9 mouse cellular contexts compared by ENCODE assay signal in the genomic region with DNA sequence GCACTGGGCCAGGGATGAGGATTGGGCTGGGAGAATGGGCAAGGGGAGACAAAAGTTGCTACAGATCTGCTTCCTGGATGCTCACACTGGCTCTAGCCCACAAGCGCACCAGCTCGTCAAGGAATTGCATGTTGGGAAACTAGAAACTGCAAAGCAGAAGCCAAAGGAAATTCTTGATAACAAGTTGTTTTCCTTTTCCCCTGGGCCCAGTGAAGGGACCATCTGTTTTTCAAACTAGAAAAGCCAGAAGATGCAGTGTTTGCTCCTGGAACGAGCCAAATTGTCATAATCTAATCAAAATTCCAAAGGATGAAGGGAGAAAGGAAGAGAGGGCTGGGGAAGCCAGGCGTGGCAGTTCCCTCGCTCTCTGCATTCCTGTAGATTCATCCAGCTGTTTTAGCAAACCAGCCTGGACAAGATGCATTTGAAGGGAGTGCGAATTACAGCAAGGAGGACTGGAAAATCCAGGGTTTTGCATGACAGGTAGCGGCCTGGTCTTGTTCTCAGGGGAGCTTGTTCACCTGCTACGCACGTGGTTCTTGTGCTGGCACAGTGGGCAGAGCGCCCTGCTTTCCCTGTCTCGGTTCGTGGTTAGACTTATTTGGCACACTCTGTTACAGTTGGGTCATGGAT.
DNase-seq lines count a peak whose midpoint lies in the region; ATAC-seq and TF ChIP-seq lines count a peak whose summit lies in the region.
"Had no signal": no experiment of that assay in that cellular context is flagged by ENCODE, and none has a peak within 500 bp of the region (broad histone marks: within the 10 kb centered on the region; RNA-seq: fewer than 3 reads in every experiment).

No protein-coding gene starts in this region.

- no peaks in the 10 kb centered on the region for H3K9me3 ChIP-seq in lung, embryonic 14.5 days (ENCODE audit: low read depth, low read length)
- no peaks in the 10 kb centered on the region for H3K9me3 ChIP-seq in embryonic facial prominence, embryonic 15.5 days (replicated peaks)
- no peaks in the 10 kb centered on the region for H3K9me3 ChIP-seq in midbrain, embryonic 12.5 days
- H3K9me3 ChIP-seq: liver, embryonic 15.5 days had no signal

- 49% methylated on average over 12 of the region's 12 CpGs for WGBS in lung, embryonic 14.5 days
- 19% methylated on average over 12 of the region's 12 CpGs for WGBS in embryonic facial prominence, embryonic 15.5 days
- 66% methylated on average over 12 of the region's 12 CpGs for WGBS in midbrain, embryonic 12.5 days

- peak; percentile 32; the same call in 1 of the 2 replicates for ATAC-seq in lung, embryonic 14.5 days (ENCODE audit: insufficient read depth)
- peak; percentile 70; the same call in 1 of the 2 replicates for ATAC-seq in embryonic facial prominence, embryonic 15.5 days (ENCODE audit: insufficient number of reproducible peaks, low FRiP score, low TSS enrichment, low read depth)
- no peak for ATAC-seq in midbrain, embryonic 12.5 days (ENCODE audit: low FRiP score, low read depth)

- peaks cover 15% of the 10 kb centered on the region for H3K4me1 ChIP-seq in lung, embryonic 14.5 days (ENCODE audit: insufficient read depth)
- peaks cover 34% of the 10 kb centered on the region for H3K4me1 ChIP-seq in embryonic facial prominence, embryonic 15.5 days
- H3K4me1 ChIP-seq in midbrain, embryonic 12.5 days, result peaks cover 43% of the 10 kb centered on the region

- peak overlapping the region; percentile 80 for H3K27ac ChIP-seq in lung, embryonic 14.5 days (ENCODE audit: low read depth)
- H3K27ac ChIP-seq in embryonic facial prominence, embryonic 15.5 days (replicated peaks), result peak overlapping the region; percentile 87
- peak overlapping the region; percentile 82 for H3K27ac ChIP-seq in midbrain, embryonic 12.5 days (replicated peaks)
- H3K27ac ChIP-seq: liver, embryonic 15.5 days had no signal

- H3K9ac ChIP-seq in lung, embryonic 14.5 days, result no peak overlapping the region
- H3K9ac ChIP-seq in embryonic facial prominence, embryonic 15.5 days, result no peak overlapping the region
- no peak overlapping the region for H3K9ac ChIP-seq in midbrain, embryonic 12.5 days (replicated peaks)
- H3K9ac ChIP-seq: liver, embryonic 15.5 days had no signal

- intact Hi-C loops in gastrocnemius, postnatal 36 days (cut with DNase I), result loop anchor here (10.0 kb wide), 1 partner anchor 231 kb away; no protein-coding TSS in a partner anchor

- H3K4me3 ChIP-seq in lung, embryonic 14.5 days (ENCODE audit: low read depth, low read length), result no peak overlapping the region
- H3K4me3 ChIP-seq in embryonic facial prominence, embryonic 15.5 days (replicated peaks), result no peak overlapping the region
- H3K4me3 ChIP-seq in midbrain, embryonic 12.5 days, result no peak overlapping the region
- H3K4me3 ChIP-seq: liver, embryonic 15.5 days had no signal

- peak; percentile 48 for DNase-seq in lung, embryonic 14.5 days
- DNase-seq in lung, postnatal 25 days (ENCODE audit: low spot score), result no peak
- peak; percentile 28 for DNase-seq in heart, postnatal 4 days
- DNase-seq in spleen, postnatal 10 days (ENCODE audit: low spot score in 2 of 2), result no peak
- no peak for DNase-seq in left cerebral cortex, adult 8-10 months (ENCODE audit: low spot score in 2 of 2)
- no peak for DNase-seq in gastrocnemius, postnatal 36 days

- H3K4me2 ChIP-seq in lung, embryonic 14.5 days, result peak overlapping the region; percentile 16
- H3K4me2 ChIP-seq in embryonic facial prominence, embryonic 15.5 days (replicated peaks), result peak overlapping the region; percentile 27
- H3K4me2 ChIP-seq in midbrain, embryonic 12.5 days (replicated peaks), result no peak overlapping the region
- H3K4me2 ChIP-seq: liver, embryonic 15.5 days had no signal

- no peaks in the 10 kb centered on the region for H3K27me3 ChIP-seq in lung, embryonic 14.5 days (ENCODE audit: insufficient read depth, low read length)
- no peaks in the 10 kb centered on the region for H3K27me3 ChIP-seq in embryonic facial prominence, embryonic 15.5 days
- no peaks in the 10 kb centered on the region for H3K27me3 ChIP-seq in midbrain, embryonic 12.5 days
- H3K27me3 ChIP-seq: liver, embryonic 15.5 days had no signal

- H3K36me3 ChIP-seq in lung, embryonic 14.5 days (ENCODE audit: insufficient read depth), result no peaks in the 10 kb centered on the region
- H3K36me3 ChIP-seq in embryonic facial prominence, embryonic 15.5 days, result no peaks in the 10 kb centered on the region
- H3K36me3 ChIP-seq in midbrain, embryonic 12.5 days, result no peaks in the 10 kb centered on the region
- H3K36me3 ChIP-seq: liver, embryonic 15.5 days had no signal

- TF ChIP-seq CTCF in lung, embryonic 14.5 days (IDR thresholded peaks at IDR 0.05; ENCODE audit: low read depth), result no peak

Comparison
In these comparisons a context has a peak if more than half of its experiments do, and no peak if none do; other contexts are left out.
1. DNase-seq: peak in lung, embryonic 14.5 days (single experiment) and heart, postnatal 4 days (single experiment); none in lung, postnatal 25 days (single experiment), spleen, postnatal 10 days (0 of 2), left cerebral cortex, adult 8-10 months (0 of 2) and gastrocnemius, postnatal 36 days (0 of 2).
2. Peak in every context shown above with its lines, with median percentiles within 50 percentile points of each other: H3K27ac ChIP-seq.